Mouse (Mus musculus): ENCODE measurements around the gene Gm5475.
A peak's percentile ranks its signal among the peaks of the same experiment; 100 is the strongest.

Gm5475 gene

DNA sequence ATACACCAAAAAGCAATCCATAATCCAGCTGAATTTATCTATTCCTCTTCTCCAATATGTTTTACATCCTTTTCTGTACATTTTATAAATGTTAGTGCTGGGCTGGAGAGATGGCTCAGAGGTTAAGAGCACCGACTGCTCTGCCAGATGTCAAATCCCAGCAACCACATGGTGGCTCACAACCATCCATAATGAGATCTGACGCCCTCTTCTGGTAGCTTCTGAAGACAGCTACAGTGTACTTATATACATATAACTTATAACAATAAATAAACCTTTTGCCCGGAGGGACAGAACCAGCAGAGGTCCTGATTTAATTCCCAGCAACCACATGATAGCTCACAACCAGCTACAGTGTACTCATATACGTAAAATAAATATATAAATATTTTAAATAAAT is 26.6 kb downstream of the Gm5475 start:
- DNase-seq (ENCODE audit: extremely low spot score, low read depth, low spot score): no peak

DNA sequence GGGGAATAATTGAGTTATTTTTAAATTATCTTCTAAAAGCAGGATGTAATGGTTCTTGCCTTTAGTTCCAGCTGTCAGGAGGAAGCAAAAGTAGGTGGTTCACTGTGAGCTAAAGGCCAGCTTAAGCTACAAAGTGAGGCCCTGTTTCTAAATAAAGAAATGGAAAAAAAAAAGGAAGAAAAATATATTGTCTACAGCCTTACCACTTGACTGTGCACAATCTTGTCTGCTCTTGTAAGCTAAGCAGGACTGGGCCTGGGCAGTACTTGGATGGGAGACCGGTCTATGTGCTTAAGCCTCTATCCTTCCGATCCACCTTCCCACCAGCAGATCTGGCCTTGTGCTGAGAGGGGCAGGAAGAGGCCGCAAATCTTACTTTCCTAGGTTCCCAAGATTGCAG is 27.5 kb downstream of the Gm5475 start:
- no peak for DNase-seq (ENCODE audit: extremely low spot score, low read depth, low spot score)

DNA sequence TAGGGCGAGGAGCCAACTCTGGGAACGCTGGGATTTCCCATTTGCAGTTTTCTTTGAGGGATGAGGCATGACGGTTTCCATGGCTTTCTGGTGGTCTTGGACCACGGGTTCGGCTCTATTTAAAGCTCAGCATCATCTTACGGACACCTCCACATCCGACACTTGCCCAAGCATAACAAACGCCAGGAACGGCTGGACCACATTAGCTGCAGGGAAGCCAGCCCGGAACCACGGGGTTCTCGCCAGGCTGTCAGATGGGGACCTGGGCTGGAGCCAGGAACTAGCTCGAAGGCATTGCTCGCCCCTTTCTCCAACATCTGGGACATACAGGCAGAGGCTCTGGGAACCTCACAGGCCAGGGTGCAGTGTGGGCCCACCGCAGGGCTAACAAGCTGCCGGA is 29.3 kb downstream of the Gm5475 start:
- no peak for DNase-seq (ENCODE audit: extremely low spot score, low read depth, low spot score)

DNA sequence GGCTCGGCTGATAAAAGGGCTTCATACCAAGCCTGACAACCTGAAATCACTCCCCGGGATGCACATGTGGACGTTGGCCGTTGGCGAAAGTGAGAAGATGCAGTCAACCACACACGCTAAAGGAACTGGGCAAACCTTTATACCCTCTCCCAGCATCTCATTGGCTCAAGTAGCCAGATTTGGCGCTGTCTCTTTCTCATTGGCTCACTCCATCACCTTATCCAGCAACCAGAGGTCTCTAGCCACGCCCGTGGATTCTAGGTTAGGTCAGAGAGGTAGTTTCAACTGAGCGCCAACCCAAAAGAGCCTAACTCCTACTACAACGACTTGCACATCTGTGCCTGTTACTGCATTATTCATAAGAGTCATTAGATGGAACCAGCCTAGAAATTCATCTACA is 30.5 kb downstream of the Gm5475 start:
- no peak for DNase-seq (ENCODE audit: extremely low spot score, low read depth, low spot score)

DNA sequence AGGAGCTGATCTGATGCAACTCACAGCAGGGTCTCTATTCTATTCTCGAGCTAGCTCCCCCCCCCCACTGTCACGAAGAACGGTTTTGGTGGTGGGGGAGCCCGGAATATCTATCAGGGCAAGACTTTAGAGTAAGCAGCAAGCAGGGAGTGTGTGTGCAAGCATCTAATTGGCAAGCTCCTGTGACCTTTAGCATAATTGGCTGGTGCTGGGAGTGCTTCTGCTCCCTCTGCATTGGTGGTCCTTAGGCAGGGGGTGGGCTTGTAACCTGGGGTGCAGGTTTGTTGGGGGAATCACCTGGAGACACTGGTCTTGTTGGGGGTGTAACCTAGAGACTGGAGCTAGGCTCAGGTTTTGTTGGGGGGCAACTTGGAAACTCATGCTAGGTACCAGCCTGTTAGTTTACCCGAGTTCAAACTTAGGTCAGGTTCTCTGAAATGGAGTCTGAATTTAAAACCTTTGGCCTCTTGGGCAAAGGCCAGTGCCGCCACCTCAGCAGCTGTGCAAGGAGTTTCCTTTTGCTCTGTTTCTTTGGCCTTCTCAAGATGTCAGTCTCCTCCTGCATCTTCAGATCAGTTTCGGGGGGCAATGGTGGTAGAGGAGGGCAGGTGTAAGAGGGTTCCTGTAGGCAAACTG is 34.5 kb downstream of the Gm5475 start:
- no peak for DNase-seq (ENCODE audit: extremely low spot score, low read depth, low spot score)

DNA sequence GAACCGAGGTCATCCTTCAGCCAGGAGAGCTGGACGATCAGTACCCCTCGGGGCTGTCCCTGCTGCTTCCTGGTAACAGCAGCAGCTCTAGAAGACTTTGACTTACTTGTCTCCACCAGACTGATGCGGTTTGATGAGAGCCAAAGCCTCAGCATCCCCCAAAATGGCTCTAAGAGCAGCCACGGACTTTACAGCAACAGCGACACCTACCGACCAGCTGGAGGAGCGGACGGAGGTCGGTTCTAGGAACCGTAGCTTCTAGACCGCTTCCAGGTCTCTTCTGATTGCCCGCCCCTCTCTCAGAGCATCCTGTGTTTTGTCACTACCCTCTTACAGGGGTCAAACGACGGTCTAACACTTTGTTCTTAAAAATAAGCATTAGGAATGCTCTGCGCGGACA is 35.4 kb downstream of the Gm5475 start:
- peak; percentile 79 for DNase-seq (ENCODE audit: extremely low spot score, low read depth, low spot score)

DNA sequence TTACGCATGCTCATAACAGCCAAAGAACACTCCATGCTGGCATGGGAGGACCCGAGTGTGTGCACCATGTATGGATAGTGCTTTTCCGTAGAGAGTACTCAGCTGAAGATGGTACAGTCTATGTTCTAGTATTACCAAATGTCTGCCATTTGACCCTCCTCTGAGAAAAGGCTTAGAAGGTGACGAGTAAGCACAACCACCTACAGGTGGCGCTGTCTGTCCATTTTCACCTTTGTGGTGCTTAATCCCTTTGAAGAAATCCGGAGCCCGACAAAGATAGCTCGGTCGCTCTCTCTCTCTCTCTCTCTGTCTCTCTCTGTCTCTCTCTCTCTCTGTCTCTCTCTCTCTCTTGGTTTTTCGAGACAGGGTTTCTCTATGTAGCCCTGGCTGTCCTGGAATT is 36.1 kb downstream of the Gm5475 start:
- DNase-seq (ENCODE audit: extremely low spot score, low read depth, low spot score): no peak

DNA sequence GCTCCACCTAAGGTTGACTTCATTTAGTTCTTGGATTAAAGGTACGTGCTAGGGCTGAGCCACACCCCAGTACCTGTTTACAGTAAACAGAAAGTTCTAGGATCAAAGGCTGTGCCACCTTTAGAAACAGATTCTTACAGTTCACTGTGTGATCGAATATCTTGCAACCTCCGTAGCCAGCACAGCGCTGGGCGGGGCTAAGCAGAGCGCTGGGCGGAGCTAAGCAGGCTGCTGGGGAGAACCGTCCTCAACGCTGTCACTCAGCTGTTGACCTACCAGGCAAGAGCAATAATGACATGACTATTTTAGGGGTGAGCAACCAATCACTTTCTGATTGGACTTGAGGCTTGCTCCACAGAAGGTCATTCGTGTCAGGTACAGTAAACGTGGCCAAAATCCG is 39.0 kb downstream of the Gm5475 start:
- DNase-seq (ENCODE audit: extremely low spot score, low read depth, low spot score): no peak

DNA sequence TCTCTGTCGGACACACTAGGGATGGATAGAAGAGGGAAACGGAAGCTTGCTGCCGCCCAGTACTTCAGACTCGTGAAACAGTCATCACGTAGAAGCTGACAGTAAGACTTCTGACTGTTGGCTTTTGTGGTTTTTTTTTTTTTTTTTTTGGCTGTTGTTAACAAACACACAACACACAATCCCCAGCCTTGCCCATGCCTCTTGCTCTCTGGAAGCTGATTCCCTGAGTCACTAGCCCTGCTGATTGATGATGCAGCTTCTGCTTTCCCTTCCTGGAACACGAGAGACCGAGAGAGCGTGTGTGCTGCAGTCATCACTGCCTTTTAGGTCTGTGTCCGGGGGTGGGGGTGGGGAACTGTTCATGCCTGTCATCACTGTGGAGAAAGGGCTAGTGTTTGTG is 39.7 kb downstream of the Gm5475 start:
- DNase-seq (ENCODE audit: extremely low spot score, low read depth, low spot score): no peak

DNA sequence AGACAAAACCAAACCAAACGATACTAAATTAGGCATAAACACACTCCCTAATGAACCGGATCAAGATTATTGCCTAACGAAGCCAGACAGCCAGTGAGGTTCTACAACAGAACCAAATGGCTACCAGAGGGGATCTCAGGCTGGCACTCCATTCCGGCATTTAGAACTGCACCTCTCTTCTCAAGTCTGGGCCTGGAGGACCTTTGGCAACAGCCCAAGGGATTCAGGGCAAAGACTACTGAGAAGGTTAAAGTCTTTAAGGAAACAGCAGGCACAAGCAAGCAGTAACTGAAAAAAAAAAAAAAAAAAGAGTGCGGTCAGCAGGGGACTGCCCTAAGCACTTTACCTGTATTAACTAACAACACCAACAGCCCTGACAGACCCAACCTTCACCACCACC is 40.1 kb downstream of the Gm5475 start:
- DNase-seq (ENCODE audit: extremely low spot score, low read depth, low spot score): no peak

DNA sequence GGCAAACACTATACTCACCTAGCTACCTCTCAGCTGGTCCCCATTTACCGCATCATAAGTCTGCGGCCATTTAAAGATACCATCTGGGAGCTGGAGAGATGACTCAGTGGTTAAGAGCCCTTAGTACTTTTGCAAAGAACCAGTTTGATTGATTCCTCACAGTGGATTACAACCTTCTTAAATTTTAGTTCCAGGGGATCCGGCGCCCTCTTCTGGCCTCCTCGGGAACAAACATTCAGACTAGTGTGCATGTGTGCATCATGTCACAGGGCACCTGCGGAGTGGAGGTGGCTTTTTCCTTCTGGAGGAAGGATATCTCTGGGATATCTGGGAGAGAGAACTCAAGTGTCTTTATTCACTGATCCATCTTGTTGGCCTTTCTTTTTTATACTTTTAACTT is 41.8 kb downstream of the Gm5475 start:
- DNase-seq (ENCODE audit: extremely low spot score, low read depth, low spot score): no peak

DNA sequence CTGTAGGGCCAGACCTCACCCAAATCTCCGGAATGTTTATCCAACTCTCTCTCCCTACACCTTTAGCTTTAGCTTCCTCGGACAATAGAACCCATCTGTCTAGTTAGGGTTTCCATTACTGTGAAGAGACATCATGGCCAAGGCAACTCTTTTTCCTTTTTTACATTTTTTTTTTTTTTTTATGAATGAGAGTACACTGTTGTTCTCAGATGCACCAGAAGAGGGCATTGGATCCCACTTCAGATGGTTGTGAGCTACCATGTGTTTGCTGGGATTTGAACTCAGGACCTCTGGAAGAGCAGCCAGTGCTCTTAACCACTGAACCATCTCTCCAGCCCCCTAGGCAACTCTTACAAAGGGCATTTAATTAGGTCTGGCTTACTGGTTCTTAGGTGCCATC is 43.5 kb downstream of the Gm5475 start:
- no peak for DNase-seq (ENCODE audit: extremely low spot score, low read depth, low spot score)

DNA sequence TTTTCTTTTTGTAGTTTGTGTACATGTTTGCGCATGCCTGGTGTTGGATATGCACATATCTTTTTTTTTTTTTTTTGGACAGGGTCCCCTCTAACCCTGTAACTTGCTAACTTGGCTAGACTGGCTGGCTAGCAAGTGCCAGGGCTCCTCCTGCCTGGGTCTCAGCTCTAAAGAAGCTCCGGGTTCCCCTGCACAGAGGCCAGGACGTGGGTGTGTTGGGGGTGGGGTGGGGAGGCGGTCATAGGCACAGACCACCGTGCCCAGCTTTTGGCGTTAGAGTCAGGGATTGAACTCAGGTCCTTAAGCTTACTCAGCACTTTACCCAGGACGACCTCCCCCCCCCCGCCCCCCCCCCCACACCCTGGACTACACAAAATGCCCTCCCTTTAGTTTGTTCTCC is 45.8 kb downstream of the Gm5475 start:
- DNase-seq (ENCODE audit: extremely low spot score, low read depth, low spot score): no peak

DNA sequence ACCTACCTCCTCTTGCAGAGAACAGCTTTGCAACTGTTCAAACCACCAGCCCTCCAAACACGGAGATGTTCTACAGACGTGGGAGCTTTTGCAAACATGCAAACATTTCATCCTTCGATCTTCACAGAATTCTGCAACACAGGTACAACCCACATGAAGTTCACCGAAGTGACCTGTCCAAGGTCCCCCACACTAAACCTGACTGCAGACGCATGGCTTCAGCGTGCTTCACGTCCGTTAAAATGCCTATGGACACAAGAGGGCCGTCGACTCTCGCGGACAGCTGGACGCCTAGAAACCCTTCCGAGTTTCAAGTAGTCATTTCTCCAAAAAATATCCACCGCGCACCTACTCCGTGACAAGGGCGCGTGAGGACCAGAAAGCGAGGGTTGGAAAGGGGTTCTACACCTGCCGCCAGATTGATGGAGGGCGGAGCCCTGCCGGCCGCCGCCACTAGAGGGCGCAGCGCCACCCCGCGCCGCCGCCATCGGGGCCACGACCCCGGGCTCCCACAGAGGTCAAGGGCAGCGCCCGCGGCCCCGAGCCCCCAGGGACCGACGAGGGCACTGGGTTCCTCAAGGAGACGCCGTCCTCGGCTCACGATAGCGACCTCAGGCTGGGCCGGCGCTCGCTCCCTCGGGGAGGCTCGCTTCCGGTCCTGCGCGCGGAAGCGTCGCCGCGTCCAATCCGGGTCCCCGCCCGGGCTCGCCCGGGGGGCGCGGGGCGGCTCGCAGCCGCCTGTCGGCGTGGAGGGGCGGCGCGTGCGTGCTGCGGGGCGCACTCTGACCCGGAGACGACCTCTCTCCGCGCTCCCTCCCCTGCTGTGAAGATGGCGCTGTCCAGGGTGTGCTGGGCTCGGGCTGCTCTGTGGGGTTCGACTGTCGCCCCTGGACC is 46.6 kb downstream of the Gm5475 start, which contains the start of gene Letmd1:
Letmd1 (plus strand) TSS at position 729 of the 894 bp plus-strand sequence.
- no peak for DNase-seq (ENCODE audit: extremely low spot score, low read depth, low spot score)

DNA sequence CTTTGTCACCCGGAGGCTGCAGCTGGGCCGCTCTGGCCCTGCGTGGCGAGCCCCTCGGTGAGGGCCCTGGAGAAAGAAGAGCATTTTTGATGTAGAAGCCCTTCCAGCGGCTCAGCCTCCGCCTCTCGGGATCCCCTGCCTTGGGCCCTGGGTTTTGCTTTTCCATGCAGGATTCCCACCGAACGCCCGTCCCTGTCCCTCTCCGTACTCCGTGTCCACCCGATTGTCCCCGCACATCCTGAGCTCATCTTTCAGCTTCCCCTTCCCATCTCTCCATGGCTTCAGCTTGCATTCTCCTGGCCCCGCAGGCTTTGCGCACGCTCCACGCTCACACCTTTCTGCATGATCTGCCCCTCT is 47.2 kb downstream of the Gm5475 start:
- no peak for DNase-seq (ENCODE audit: extremely low spot score, low read depth, low spot score)

DNA sequence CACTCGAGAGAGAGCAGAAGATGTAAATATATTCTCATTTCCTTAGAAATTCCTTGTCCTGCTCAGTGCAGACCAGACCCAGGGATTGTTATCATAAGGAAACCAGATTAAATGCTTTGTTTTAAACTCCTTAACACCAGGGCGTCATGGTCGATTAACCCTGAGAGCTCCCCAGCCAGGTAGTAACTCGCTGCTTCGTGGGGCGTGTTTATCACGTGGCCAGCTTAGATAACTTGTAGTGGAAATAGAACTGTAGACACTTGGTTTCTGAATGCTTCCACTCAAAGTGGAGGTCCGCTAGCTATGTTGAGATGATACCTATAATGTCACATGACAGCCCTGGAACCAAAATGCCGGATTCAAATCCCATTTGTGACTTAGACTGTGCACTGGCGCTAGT is 48.1 kb downstream of the Gm5475 start:
- no peak for DNase-seq (ENCODE audit: extremely low spot score, low read depth, low spot score)

DNA sequence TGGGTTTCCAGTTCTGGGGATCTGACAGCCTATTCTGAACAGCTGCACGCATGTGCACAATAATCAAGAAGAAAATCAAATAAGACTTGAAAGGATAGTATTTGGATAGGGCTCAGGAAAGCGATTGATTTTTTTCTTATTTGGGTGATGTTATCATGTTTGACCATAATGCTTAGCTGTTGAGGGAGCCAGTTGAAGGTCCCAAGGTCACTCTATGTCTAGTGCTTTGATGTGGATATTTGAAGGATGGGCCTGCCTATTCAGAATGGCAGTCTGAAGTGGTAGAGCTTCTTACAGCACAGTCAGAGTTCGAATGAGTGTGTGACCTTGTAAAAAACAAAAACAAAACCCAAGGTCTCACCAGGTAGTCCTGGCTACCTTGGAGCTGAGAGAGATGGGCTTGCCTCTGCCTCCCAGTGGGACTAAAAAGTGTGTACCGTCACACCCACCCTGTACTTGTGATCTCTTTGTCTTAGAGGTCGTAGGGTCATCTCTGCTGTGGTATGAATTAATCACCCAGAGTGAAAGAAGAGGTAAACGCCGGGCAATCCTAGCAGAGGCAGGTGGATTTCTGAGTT is 52.1 kb downstream of the Gm5475 start:
- DNase-seq (ENCODE audit: extremely low spot score, low read depth, low spot score): no peak

Measured in hindlimb bud, embryonic 11.5 days (tissue).